Mouse (Mus musculus) adrenal gland, postnatal 10 days (tissue): ENCODE data around the gene Adamts12. TPM values are rescaled to one million over a fixed set of nuclear protein-coding genes. Genes with fewer than 3 reads are reported as not detected.
A peak's percentile ranks its signal among the peaks of the same experiment; 100 is the strongest.

Experiments
- DNase-seq: peaks from one replicate; pipeline ENCODE4 v3.0.0; 2021; ENCODE audit warnings: mixed read lengths
- total RNA-seq, 2 experiments: library from RNA; stranded (reverse); gene quantifications; 2 replicates each; pipeline ENCODE4 v1.2.3; 2021

Gene Adamts12
- total RNA-seq, 2 experiments from 2014 or later = 16.9 to 19.2 TPM

DNA sequence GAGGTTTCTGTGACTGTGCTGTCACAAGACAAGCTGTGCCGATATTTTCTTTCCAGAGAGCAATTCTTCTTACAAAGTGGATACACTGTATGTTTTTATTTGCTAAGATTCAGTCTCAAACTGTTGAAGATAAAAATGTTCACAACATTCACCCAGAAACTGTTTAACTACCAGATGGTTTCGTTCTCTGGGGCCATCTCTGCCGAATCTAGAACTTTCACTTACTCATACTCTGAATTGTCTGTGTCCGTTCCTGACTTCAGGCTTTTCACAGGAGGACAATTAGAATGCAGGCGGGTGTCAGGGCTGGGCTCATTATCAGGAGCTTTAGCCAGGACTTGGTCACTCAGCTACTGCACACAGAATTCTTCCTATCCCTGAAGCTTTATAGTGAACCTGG is 227.7 kb downstream of the Adamts12 start:
- no peak for DNase-seq

- peak; percentile 45 for DNase-seq
Observed at GRCm38 (mm10) chr15:11295016-11295415, 230.4 kb downstream of the Adamts12 start.

GRCm38 (mm10) chr15:11297960-11298359 is 233.4 kb downstream of the Adamts12 start:
- no peak for DNase-seq

- DNase-seq = no peak
Observed at GRCm38 (mm10) chr15:11317077-11317476, 252.5 kb downstream of the Adamts12 start.

DNA sequence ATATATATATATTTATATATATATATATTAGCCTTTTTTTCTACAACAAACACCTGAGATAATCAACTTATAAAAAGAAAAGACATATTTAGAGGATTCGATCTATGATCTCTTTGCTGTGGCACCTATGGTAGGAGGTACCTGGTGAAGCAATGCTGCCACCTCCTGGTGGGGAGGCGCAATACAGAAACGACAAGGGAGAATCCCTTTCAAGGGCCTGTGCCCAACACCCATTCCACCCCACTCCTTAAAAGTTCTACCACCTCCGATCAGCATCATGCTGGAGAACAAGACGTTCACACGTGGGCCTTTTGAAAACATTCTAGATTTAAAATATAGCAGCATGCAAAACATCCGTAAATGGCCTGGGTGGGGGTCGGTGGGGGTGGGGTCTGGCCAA is 255.9 kb downstream of the Adamts12 start:
- peak; percentile 81 for DNase-seq

DNA sequence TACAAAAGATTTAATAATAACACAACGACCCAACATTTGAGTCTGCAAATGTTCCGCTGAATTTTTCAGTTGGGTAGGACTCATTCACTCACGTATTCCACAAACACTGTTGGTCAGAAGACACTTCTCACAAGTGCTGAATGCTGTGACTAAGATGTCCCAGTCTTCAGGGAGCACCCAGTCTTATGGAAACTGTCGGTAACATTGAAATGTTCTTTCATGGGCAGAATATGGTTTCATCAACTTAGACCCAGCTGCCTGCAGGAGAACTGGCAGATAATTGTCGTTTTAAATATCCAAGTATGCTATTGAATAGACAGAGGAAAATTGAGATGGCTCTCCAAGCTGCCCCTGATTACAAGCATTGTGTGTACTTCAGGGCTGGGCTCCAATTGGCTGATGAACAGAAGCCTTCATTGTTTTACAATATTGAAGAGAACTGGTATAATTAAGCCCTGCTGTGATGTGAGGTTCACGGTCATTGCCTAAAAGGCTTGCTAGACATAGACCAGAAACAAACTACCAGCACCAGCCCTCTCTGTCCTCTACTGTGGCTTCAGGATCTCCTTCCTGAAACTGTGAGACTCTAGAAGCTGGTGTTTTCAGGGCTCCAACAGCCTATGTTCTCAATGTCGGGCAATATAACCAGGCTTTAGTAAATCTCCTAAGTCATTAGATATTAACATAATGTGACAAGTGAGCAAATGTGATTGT is 275.0 kb downstream of the Adamts12 start:
- DNase-seq = no peak

DNA sequence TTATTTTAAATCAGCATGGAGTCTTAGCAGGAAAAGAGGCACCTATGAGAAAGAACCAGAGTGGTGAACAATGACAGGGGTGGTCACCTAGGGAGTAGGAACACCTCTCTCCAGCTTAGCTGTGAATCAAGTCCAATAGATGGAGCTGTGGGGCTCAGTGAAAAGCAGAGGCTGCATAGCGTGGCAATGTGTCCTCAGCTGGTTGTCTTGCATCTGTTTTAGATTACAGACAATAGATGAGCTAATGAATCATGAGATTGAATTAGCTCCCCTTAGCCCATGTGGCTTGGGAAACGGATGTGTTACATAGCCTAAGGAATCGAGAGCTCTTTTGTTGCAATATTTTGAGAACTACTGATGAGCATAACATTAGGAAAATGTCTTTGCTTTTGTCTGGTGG is 291.3 kb downstream of the Adamts12 start:
- DNase-seq = no peak

DNA sequence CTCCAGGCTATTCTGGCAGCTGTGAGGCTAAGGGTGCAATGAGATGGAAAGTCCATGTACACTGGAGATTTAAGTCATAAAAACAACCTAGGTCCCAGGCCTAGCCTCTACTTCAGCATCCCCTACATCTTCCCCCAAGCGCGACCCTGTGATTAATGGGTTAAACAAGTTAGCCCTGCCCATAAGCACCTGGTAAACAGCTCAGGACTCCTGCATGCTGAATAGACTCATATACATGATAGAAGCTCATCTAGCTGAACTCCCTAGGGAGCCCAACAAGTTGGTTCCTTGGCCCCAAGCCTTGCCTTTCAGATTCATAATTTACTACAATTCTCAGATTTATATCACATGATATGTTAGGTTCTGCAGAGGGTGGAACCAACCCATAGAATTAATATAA is 292.9 kb downstream of the Adamts12 start:
- no peak for DNase-seq

DNA sequence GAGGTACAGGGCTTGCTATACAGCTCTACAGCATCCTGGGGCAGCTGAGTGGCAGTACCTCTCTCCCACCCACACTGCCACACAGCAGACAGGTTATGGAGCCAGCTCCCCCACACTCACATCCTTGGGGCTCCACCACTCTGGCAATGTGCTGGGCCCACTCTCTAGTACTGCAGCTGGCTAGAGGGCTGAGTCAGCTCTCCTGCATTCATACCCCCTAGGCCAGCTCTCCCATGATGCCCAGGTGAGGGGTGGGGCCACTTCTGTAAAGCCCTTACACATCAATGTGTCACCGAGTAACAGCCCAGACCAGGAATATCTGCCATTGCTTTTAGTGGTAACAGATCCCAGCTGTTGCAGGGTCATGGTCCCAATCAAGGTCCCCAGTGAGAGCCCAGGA is 296.3 kb downstream of the Adamts12 start:
- DNase-seq = no peak

GRCm38 (mm10) chr15:11361824-11362223 is 297.2 kb downstream of the Adamts12 start:
- no peak for DNase-seq

- no peak for DNase-seq
Observed at GRCm38 (mm10) chr15:11364112-11364511, 299.5 kb downstream of the Adamts12 start.

GRCm38 (mm10) chr15:11364795-11365194 is 300.2 kb downstream of the Adamts12 start:
- no peak for DNase-seq

- no peak for DNase-seq
Observed at GRCm38 (mm10) chr15:11369572-11369971, 305.0 kb downstream of the Adamts12 start.

GRCm38 (mm10) chr15:11370477-11371085 is 306.0 kb downstream of the Adamts12 start:
- DNase-seq = no peak

DNA sequence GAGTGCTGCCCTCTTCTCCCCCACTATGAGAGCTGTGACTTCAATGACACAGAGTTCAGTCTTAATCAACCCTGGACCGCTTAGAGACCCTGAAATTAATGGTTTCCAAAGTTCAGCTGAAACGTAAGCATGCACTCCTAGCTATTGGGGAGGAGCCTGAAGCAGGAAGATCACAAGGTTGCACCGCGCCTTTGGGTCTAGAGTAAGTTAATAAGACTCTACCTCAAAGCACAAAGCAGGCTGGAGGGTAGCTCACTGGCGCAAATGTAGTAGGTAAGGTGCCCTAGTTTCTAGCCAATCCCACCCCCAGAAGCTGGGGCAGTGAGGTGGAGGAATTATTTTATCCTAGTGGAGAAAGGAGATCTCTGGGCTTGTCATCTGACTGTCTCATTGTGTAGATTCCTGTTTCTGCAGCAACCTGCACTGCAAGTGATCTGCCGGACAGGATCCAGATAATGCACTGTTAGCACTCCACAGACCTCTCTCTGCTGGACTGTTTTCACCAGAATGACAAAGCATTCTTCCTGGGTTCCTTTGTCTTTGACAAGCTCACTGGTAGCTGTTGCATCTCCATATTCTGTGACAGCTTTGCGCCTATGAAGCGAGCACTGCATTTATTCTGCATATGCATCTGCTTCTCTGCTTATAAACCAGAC is 315.0 kb downstream of the Adamts12 start:
- DNase-seq = no peak

DNA sequence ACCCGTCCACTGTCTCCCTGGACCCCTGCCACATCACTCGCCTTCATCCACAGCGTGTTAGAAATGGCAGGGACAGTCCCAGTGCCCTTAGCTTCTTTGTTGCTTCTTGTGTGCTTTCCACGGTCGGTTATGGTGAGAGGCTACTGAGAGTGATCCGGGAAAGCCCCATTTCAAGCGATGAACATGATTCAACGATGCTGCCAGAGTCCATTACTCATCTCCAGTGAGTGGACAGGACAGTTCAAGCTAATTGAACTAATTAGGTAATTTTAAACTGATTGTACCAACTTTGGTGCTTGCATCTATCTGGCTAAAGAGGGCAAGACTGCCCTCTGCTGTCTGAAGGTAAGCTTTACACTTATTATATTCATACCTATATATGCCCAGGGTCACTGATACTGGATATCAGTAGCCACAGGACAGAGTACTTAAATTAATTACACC is 315.5 kb downstream of the Adamts12 start:
- peak; percentile 26 for DNase-seq

DNA sequence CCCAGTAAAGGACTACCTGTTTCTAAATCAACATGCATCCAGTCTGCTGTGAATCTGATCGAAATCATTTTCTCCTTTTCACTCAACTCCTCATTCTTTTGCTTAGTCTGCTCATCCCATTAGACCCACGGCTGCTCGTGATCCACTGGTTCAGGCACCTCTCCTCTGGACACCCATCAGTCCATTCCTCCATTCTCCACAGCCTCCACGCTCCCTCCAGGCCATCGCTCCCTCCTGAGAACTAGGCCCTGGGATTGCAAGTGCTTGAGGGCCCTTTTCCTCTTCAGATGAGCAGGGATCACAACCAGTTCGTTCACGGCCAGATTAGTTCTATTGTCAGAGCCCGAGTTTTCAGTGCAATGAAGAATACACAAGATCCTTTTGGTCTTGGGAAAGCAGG is 316.0 kb downstream of the Adamts12 start:
- no peak for DNase-seq

GRCm38 (mm10) chr15:11382585-11382984 is 318.0 kb downstream of the Adamts12 start:
- DNase-seq = no peak

- no peak for DNase-seq
Observed at GRCm38 (mm10) chr15:11383796-11384195, 319.2 kb downstream of the Adamts12 start.

DNA sequence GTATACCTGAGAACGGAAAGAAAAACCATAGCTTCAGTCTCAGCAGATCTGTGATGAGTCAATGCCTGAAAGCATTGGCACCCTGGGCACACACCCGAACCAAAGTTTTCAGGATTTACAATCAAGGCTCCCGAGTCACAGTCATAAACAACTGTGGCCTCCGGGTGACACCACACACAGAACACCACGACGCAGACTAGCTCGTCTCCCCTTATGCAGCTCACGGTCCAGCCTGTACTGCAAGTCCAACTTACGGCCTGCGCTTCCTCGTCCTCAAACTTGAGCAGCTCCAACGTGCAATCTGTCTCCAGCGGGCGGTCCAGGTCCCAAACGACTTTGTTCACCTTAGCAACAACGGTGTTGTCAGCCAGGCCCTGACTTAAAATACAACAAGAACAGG is 328.3 kb downstream of the Adamts12 start:
- no peak for DNase-seq

DNA sequence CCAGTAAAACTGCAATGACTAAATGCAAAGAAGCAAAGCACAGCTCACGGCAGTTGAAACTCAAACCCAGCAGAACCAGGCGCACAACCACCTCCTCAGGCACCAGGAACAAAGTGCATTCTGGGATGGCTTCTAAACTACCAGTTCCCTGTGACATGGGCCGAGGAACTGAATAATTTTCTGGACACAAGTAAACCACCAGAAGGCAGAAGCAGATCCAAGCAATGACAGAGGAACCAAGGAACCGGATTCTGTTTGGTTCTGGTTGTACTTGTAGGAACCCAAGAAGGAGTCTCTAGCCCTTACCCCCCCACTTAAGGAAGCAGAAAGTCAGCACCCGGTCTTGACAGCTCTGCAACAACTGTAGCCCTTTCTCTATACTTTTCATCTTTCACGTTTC is 331.8 kb downstream of the Adamts12 start:
- DNase-seq = no peak
